Mouse (Mus musculus): Measurements from ENCODE around the gene Snx22.

- TF ChIP-seq CTCF (IDR thresholded peaks at IDR 0.05) (no peak), EP300 (IDR thresholded peaks at IDR 0.05) (no peak)
These were observed 41.3 kb upstream of the Snx22 start for GRCm38 (mm10) chr9:66110611-66111379.
